Mouse (Mus musculus) bone marrow macrophage, adult 2 months (primary cell): ENCODE measurements around the gene Gnat1. TPM values are rescaled to one million over a fixed set of nuclear protein-coding genes. Genes with fewer than 3 reads are reported as not detected.
A peak's percentile ranks its signal among the peaks of the same experiment; 100 is the strongest.

ENCODE experiments used
- H3K27ac ChIP-seq: 2 replicates; pipeline ENCODE4 v1.5.1; 2012; ENCODE audit warnings: low read depth, low read length; ENCODE audit not compliant: insufficient read depth
- H3K4me1 ChIP-seq: 2 replicates; pipeline ENCODE4 v1.6.1; 2012; ENCODE audit warnings: low read length; ENCODE audit not compliant: control insufficient read depth, insufficient read depth
- H3K4me3 ChIP-seq: 2 replicates; pipeline ENCODE4 v1.5.1; 2012; ENCODE audit warnings: mild to moderate bottlenecking, low read length, moderate library complexity; ENCODE audit not compliant: insufficient read depth
- CTCF ChIP-seq: IDR thresholded peaks from 2 replicates; pipeline ENCODE4 v1.5.1; 2012; ENCODE audit warnings: low read depth, mild to moderate bottlenecking, low read length, moderate library complexity
- POLR2A ChIP-seq: IDR thresholded peaks from 2 replicates; pipeline ENCODE4 v1.6.1; 2012; ENCODE audit warnings: mild to moderate bottlenecking, low read depth, low read length, borderline replicate concordance
- polyA plus RNA-seq: library from polyadenylated mRNA; stranded (reverse); fragments of >200 nt; gene quantifications from 2 replicates; pipeline ENCODE4 v1.2.4, GENCODE M21; 2012; ENCODE audit not compliant: missing spikeins, insufficient read depth, insufficient read length

The Gnat1 gene
- polyA plus RNA-seq, 1 experiment: not detected

DNA sequence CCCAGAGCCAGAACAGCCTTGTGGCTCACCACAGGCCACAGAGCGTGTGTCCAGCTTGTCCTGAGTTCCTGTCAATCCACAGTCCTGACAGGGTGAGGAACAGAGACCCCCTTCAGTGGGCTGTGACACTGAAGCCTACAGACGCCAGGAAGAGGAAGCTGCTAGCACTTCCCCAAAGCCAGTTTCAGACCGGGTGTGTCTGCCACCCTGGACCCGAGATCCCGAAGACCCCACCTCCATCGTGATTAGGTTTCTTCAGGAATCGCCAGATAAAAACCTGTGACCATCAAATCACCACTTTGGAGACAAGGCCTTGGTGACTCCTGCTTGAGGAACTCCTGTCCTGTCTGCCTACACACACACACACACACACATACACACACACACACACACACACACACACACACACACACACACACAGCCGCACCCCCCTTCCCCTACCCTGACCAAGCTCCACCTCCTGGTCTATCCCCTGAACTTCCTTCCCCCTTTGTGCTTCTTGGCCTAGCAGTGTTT lies 39.2 kb downstream of the Gnat1 start:
- peak overlapping the region; percentile 31 for H3K4me3 ChIP-seq
- peaks cover 37% of the 10 kb centered on the region for H3K4me1 ChIP-seq
- no peak for TF ChIP-seq POLR2A
- no peak for TF ChIP-seq CTCF
- peak overlapping the region; percentile 90 for H3K27ac ChIP-seq

DNA sequence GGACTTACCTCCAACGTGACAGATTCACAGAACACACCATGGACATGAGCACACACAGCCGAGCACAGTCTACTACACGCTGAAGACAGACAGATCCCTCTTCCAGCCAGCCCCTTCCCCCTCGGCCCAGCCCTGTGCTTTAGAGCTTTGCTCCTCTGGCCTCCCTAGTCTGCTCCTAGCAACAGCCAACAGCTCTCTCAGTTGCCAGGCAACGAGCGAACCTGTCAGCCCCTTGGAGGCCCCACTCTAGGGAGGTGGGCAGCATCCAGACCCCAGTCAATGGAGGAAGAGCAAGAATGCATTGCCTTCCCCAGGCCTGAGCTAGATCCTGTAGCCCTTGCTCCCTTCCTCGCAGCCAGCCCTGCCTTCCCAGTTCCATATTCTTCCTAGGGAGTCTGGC lies 42.4 kb downstream of the Gnat1 start:
- TF ChIP-seq CTCF (no peak), POLR2A (no peak)
- H3K4me3 ChIP-seq: no peak overlapping the region
- H3K27ac ChIP-seq: no peak overlapping the region
- peaks cover 35% of the 10 kb centered on the region for H3K4me1 ChIP-seq

DNA sequence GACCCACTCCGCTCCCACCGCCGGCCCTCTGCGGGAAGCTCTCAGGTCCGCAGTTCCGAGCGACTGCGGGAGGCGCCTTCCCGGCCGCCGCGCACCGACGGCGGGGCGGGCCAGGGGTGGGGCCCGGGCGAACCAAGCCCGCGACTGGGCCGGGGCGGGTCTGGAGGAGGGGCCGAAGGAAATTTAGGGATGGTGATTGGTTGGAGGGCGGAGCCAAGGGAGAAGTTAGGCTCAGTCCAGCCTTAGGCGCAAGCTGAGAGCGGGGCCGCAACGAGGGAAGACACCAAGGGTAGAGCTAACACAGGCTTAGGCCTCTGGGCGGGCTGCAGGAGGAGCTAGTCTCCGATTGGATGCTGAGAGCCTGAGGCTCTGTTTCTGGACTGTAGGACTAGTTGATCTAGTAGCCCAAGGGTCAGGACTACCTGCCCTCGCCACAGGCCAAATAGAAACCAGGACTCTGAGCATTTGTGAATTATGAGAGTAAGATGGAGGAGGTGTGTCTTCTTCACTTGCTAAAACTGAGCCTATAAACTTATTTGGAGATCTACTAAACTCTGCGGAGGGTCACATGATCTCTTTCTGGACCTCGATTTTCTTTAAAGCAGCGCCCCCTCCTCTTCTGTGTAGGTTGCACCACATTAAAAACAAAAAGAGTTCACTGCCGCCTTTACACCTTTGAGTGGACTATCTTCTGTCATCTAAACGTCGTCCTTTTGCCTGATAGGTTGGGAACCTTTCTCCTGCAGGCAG lies 44.1 kb downstream of the Gnat1 start, which contains the start of gene Gnai2:
Gene Gnai2, minus strand, starts transcription at position 89 of the 750 bp plus-strand sequence.
- TF ChIP-seq CTCF: no peak
- TF ChIP-seq POLR2A: peak; percentile 69; the same call in 1 of the 2 replicates
- Histone ChIP-seq H3K4me3 (peak within 1 kb of the TSS; percentile 85), H3K4me1 (peaks cover 38% of the 10 kb centered on the region), H3K27ac (peak within 1 kb of the TSS; percentile 88)

DNA sequence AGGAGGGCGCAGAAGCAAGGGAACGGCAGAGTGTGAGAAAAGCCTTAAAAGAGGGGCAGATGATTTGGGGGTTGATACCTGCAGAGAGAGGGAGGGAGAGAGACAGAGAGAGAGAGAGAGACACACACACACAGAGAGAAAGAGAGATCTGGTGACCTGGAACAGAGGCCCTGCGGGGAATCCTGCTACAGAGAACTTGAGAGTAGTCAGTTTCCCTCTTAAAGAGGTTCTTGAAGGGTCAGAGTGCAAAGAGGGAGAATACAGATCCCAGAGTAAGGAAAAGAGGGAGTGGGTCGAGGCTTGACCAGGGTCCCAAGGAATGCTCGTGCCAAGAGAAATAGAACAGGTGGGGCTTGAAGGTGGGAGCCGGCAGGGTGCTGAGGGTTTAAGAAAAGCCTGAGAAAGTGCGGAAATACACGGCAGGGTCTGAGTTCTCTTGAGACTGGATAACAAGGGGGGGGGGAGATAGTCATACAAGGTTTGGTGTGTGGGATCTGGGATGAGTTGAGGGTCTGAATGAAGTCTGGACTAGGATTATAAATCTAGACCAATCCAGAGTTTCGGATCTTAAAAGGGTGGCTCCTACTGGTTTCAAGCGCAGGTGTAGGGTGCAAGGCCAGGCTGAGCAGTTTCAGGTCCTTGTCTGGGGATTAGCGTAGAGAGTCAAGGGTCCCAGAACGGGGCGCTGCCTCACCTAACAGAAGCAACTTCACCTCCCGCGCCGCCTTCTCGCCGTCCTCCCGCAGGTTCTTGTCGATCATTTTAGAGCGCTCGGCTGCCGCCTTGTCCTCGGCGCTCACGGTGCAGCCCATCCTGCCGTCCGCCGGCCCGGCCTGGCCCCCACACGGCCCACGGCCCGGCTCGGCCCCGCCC lies 44.9 kb downstream of the Gnat1 start:
- Histone ChIP-seq H3K4me3 (peak overlapping the region; percentile 85), H3K27ac (peak overlapping the region; percentile 88), H3K4me1 (peaks cover 41% of the 10 kb centered on the region)
- TF ChIP-seq CTCF: no peak
- TF ChIP-seq POLR2A: no peak

DNA sequence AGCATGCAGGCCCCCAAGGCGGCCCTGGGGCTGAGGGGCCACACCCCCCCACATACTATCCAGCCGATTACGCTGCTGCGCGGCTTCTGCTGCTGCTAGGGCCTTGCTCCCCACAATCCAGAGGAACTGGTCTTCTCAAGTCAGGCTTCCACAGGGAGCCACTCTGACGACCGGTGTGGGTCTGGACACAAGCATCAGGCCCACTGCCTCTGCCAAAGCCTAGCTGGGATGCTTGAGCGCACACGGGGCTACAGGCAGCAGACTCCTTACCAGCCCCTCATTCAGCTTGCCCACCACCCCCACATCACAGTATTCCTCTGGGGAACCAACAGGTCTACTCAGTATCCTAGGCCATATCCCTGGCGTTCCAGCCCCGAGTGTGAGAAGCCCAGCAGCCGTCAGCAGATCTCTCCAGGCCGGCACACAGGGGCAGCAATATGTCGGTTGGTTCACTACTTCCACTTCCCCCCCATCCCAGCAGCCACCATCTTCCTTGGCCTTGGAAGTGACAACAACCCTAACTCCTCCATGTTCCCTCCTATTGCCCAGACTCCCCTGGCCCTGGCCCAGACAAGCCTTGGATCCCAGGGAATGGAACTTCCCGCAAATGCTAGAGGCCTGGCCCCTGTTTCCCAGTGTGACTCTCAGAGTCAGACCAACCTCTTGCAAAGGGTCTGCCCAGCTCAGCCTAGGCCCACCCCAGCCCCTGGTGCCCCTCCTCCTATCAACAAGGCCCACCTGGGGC lies 45.7 kb downstream of the Gnat1 start:
- Histone ChIP-seq H3K4me1 (peaks cover 39% of the 10 kb centered on the region), H3K27ac (peak overlapping the region; percentile 88), H3K4me3 (peak overlapping the region; percentile 85)
- no peak for TF ChIP-seq CTCF
- no peak for TF ChIP-seq POLR2A

DNA sequence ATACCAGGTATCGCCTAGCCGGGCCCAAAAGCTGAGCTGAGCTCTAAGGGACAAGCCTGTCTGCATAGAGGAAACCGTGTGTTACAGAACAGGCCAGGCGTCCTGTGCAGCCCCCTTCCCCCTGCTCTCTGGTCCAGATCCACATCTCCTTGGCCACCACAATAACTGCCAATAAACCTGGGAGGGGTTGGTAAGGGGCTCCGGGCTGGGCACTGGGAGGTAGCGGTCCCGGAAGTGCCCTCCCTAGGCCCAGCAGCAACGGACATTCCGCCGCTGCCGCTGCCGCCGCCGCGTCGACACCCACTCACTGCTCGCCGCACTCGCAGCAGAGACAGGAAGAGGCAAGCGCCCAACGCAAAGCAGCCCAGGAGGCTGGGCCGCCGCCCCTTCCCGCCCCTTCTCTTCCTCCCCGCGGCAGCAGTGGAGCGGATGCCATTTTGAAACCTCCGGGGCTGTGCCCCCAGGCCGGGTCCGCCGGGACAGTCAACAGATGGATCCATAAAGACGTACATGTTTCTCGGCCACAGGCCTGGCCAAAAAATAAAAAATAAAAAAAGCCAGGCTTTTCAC lies 46.3 kb downstream of the Gnat1 start:
- H3K27ac ChIP-seq: peak overlapping the region; percentile 88
- peaks cover 44% of the 10 kb centered on the region for H3K4me1 ChIP-seq
- peak overlapping the region; percentile 85 for H3K4me3 ChIP-seq
- TF ChIP-seq POLR2A: no peak
- TF ChIP-seq CTCF: no peak

DNA sequence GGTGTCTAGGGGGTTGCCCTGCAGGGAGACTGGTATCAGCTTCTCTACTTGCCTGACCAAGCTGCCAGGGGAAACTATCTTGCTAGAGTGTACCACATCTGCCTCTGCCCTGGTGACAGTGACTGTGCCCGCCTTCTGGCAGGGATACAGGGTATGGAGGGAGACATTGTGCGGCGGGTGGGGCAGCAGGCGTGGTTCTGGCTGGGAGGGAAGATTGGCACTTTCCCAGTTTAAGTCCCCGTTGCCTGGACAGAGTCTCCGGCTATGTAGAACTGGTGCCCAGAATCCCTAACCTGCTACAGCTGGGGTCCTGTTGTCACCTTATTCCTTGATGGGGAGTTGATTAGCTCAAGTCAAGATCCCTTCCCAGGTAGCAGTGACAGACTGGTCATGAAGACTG lies 47.0 kb downstream of the Gnat1 start:
- Histone ChIP-seq H3K27ac (peak overlapping the region; percentile 88), H3K4me1 (peaks cover 51% of the 10 kb centered on the region), H3K4me3 (peak overlapping the region; percentile 85)
- TF ChIP-seq POLR2A (no peak), CTCF (no peak)

DNA sequence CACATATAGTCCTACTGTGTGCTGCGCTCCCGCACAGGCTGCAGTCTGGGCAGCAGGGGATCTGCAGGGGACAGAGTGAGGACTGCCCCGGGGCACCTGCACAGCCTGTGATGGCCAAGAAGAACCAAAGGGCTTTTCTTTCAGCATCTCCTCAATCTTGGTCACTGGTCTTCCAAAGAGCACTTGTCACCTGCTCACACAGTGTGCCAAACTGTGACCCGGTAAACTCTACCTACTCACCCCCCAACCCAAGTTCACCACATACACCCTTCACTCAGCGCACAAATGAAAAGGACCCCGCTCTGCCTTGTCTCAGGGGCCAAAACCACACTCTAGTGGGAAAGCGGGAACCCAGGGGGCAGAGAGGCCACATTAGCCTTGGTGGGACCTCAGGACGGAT lies 47.7 kb downstream of the Gnat1 start:
- TF ChIP-seq CTCF (no peak), POLR2A (no peak)
- H3K4me1 ChIP-seq: peaks cover 56% of the 10 kb centered on the region
- no peak overlapping the region for H3K27ac ChIP-seq
- H3K4me3 ChIP-seq: peak overlapping the region; percentile 85; the same call in 1 of the 2 replicates

DNA sequence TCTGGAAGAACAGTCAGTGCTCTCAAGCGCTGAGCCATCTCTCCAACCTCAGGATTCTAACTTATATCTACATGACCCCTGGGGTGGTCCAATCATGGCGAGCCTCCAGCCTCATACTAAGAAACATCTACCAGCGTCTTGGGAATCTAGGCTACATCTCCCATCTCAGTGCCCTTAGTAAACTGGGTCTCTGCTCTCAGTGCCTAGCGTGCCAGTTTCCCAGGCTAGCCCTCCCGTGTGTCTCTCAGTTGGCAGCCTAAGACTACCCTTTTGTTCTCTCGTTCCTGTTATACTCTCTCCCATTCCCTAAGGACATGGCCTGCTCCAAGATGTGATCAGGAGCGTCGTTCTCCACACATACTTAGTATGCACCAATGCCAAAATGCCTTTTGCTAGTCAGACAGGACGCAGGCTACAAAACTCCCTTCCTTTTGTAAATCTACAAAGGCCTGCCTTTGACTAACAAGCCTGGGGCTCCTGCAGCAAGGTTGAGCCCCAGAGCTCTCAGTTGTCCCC lies 48.1 kb downstream of the Gnat1 start:
- Histone ChIP-seq H3K27ac (no peak overlapping the region), H3K4me1 (peaks cover 60% of the 10 kb centered on the region), H3K4me3 (no peak overlapping the region)
- TF ChIP-seq POLR2A: no peak
- TF ChIP-seq CTCF: no peak
